Mouse (Mus musculus): Measurements from ENCODE around the gene Atrnl1. TPM values are rescaled to one million over a fixed set of nuclear protein-coding genes. Genes with fewer than 3 reads are reported as not detected.

Gene Atrnl1
- total RNA-seq, 1 experiment from 2014 or later: 6.6 TPM

GRCm38 (mm10) chr19:57894191-57894590 is 283.4 kb downstream of the Atrnl1 start:
- ATAC-seq (replicated peaks; ENCODE audit: low read depth, poor library complexity, severe bottlenecking): no peak; the same call in 1 of the 2 replicates

DNA sequence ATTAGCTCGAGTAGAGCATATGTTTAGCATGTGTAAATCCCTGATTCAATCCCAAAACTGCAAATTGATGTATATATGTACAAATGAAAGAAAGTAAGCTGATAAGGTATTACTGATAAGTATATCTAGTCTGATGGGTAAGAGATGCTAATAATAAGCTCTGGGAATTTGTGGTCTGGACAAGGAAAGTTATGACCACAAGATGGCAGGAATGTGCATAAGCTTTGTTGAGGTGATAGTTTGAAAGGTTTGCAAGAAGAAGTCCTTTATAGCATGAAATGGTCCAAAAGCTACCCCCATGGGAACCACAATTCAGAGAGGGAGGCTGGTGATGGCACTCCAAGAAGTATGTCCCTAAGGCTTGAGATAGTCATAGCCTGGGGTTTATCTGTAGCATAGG is 289.2 kb downstream of the Atrnl1 start:
- ATAC-seq (replicated peaks; ENCODE audit: low read depth, poor library complexity, severe bottlenecking): no peak

- ATAC-seq (replicated peaks; ENCODE audit: low read depth, poor library complexity, severe bottlenecking): no peak
Measured at GRCm38 (mm10) chr19:57909466-57909865, 298.6 kb downstream of the Atrnl1 start.

DNA sequence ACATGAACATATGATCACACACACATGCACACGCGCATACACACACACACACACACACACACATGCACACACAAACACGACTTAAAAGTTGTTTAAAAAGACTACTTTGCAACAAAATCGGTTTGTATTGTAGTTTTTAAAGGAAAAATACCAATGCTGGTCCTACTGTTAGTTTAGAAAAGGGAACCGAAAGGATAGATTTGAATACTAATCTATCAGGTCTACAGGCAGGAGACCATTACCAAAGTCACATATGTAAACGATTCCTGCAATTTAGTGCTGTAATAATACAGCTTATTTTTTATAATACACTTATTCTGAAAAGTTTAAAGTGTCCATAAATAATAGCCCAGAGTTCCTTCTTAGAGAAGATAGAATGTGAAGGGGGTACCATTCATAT is 299.8 kb downstream of the Atrnl1 start:
- no peak for ATAC-seq (replicated peaks; ENCODE audit: low read depth, poor library complexity, severe bottlenecking)

- no peak for ATAC-seq (replicated peaks; ENCODE audit: low read depth, poor library complexity, severe bottlenecking)
Measured at GRCm38 (mm10) chr19:57916325-57916724, 305.5 kb downstream of the Atrnl1 start.

GRCm38 (mm10) chr19:57922991-57923390 is 312.2 kb downstream of the Atrnl1 start:
- no peak for ATAC-seq (replicated peaks; ENCODE audit: low read depth, poor library complexity, severe bottlenecking)

GRCm38 (mm10) chr19:57924856-57925255 is 314.0 kb downstream of the Atrnl1 start:
- ATAC-seq (replicated peaks; ENCODE audit: low read depth, poor library complexity, severe bottlenecking): no peak

- ATAC-seq (replicated peaks; ENCODE audit: low read depth, poor library complexity, severe bottlenecking): no peak
Measured at GRCm38 (mm10) chr19:57925681-57926080, 314.8 kb downstream of the Atrnl1 start.

DNA sequence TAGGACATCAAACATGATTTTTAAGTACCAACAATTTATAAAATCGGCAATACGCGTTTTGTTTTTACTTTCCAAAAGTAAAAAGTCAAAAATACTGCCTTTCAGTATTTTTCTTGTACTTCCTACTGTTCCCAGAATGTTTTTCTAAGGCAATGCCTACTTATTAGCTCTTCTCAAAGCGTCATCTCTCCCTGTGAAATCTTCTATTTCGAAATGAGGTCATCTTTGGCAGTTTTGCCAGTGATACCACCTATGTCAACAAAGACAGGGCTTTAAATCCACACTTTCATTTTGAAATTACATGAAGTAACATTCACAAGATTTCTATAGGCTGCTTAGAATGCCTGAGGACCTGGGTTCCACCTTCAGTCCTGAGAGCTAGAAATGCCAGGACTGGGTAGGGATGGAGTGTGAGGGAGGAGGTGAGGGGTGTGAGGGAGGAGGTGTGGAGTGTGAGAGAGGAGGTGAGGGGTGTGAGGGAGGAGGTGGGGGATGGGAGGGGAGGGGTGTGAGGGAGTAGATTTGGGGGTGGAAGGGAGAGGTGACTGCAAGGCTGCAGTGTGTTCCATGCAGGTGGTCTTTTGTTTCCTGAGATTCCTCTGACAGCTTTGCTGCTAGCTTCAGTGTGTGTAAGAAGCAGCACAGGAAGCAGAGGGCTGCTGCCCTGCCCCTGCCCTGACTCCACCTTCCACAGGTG is 315.5 kb downstream of the Atrnl1 start:
- ATAC-seq (replicated peaks; ENCODE audit: low read depth, poor library complexity, severe bottlenecking): peak; percentile 71; the same call in 1 of the 2 replicates

DNA sequence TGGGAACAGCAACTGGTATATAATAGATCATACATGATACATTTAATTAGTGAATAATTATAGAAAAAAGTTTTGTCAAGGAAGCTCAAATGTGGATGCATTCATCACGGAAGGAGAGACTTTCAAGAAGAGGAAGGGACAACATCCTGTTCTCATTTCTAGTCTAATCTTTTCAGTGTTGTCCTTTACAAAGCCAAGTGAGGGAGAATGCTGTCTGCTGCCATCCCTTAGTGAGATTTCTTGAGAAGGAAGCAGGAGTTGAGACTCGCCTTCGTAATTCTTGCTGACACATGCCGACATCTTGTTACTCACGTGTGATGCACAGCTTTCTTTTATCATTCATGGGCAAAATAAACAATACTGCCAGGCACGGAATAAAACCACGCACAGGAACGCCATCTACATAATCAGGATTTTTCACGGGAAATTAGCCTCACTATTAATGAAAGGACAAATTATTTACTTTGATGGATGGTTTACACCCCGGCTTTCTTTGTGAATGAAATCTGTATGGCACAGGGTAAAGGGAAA is 316.2 kb downstream of the Atrnl1 start:
- no peak for ATAC-seq (replicated peaks; ENCODE audit: low read depth, poor library complexity, severe bottlenecking)

- no peak for ATAC-seq (replicated peaks; ENCODE audit: low read depth, poor library complexity, severe bottlenecking)
Measured at GRCm38 (mm10) chr19:57927566-57928523, 317.0 kb downstream of the Atrnl1 start.

DNA sequence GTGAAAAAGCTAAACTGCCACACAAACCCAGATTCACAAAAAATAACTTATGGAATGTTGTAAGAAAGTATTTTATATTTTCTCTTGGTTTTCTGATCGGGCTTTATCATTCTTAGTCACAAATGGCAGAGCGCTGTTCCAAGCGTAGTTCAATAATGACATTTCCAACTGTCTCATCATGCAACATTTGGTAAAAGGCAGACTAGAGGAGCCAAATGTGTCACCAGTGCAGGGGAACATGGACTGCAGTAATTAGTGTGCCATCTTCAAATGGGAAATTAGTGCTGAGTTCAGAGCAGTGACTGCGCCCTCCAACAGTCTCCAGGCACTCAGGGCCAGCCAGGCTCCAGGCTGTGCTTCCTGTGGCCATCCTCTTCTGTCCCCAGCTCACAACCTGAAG is 320.8 kb downstream of the Atrnl1 start:
- ATAC-seq (replicated peaks; ENCODE audit: low read depth, poor library complexity, severe bottlenecking): no peak

GRCm38 (mm10) chr19:57936865-57937264 is 326.0 kb downstream of the Atrnl1 start:
- ATAC-seq (replicated peaks; ENCODE audit: low read depth, poor library complexity, severe bottlenecking): no peak

GRCm38 (mm10) chr19:57939166-57939565 is 328.3 kb downstream of the Atrnl1 start:
- no peak for ATAC-seq (replicated peaks; ENCODE audit: low read depth, poor library complexity, severe bottlenecking)

GRCm38 (mm10) chr19:57941529-57941928 is 330.7 kb downstream of the Atrnl1 start:
- no peak for ATAC-seq (replicated peaks; ENCODE audit: low read depth, poor library complexity, severe bottlenecking)

GRCm38 (mm10) chr19:57942281-57942680 is 331.4 kb downstream of the Atrnl1 start:
- ATAC-seq (replicated peaks; ENCODE audit: low read depth, poor library complexity, severe bottlenecking): no peak

- no peak for ATAC-seq (replicated peaks; ENCODE audit: low read depth, poor library complexity, severe bottlenecking)
Measured at GRCm38 (mm10) chr19:57943308-57943707, 332.5 kb downstream of the Atrnl1 start.

DNA sequence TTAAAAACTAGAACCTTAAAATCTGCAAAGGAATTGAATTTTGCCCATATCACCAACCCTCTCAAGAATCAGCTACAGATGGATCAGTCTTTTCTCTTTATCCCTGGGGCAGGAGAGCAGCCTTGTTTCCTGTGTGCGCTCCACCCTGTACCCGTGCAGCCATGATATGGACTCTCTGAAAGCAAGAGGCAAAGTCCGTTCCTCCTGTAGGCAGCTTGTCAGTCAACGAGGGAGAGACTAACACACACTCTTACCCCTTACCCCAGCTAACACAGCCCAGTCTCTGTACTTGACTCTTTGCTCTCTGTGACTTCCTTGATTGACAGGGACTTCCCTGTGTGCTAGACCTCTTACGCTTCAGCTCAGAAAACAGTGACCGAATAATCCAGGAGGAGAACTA is 333.8 kb downstream of the Atrnl1 start:
- no peak for ATAC-seq (replicated peaks; ENCODE audit: low read depth, poor library complexity, severe bottlenecking)

DNA sequence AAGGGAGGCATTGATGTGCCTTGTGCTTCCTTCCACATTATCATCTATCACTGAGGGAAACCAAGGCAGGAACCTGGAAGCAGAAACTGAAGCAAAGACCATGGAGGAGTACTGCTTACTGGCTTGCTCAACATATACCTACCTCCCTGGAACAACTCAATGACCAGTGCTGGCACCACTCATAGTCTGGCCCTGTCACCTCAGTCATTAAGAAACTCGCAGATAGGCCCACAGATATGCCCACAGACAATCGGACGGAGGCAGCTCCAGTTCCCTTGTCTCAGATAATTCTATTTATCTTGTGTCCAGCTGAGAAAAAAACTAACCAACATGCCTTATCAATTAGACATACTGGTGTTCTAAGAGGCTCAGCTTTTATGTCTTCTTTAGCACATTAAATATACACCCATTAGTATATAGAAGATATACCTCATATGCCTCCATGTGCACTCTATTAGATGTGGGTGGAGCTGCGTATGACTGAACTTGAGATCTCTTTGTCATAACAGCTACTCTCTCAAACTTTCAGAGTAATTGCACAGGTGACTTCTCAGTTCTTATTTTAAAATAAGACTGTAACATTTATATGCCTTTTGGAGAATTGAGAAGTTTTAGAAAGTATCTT is 334.9 kb downstream of the Atrnl1 start:
- ATAC-seq (replicated peaks; ENCODE audit: low read depth, poor library complexity, severe bottlenecking): no peak

DNA sequence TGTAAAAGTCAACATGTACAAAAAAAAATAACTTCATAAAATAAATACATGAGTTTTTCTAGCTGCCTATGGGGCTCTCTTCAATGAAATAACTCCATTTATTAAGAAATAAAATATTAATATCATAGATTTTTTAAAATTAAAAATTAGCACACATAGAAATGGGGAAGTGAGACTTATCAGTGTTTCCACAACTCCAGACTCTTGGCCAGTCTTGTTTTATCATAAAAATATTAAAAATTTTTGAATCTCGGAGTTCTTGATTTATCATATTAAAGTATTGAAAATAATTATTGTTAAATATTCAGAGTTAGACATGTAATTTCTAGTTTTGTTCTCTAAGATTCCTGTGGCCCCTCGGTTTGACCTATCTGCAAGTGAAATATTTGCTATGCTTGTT is 337.7 kb downstream of the Atrnl1 start:
- ATAC-seq (replicated peaks; ENCODE audit: low read depth, poor library complexity, severe bottlenecking): no peak

Measured in common myeloid progenitor, adult 5-6 weeks (primary cell).